In the genomic region with DNA sequence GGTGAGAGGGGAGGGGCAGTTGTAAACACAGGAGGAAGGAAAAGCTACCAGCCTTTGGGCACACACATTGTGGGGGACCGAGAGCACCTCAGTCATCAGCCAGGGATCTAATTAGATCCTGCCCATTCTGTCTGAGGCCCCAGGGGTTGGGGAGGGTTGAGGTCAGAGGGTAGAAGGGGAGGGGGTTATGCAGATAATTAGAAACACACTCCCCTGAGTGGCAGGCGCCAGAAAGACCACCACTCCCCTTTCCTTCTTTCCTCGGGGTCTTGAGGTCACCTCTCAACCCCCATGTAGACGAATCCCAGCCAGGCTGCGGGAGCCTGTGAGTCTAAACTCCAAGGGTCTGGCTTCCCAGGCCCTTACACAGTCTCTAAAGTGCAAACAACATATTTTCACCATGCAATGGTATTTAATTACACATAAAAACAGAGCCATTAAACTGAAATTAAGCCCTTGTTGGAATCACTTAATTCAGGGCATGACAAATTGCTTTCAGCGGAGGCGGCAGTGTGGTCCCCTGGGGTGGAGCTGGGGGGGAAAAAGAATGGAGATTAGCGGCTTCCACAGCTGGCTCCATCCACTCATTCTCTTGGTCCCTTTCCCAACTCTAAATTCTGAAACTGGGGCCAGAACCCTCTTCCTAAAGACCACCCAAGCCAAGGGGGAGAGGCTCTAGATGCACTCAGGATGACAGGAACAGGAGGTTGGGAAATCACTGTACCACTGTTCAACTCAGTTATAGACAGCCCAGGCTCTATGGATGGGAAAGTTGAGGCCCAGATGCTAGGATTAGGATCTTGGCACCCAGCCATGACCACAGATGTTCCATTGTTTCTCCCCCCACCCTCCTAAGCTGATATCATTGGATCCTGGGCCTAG, we compare ENCODE assay signal across 10 mouse cellular contexts. TPM values are rescaled to one million over a fixed set of nuclear protein-coding genes. Genes with fewer than 3 reads are reported as not detected.
A peak's percentile ranks its signal among the peaks of the same experiment; 100 is the strongest.
DNase-seq lines count a peak whose midpoint lies in the region; ATAC-seq lines count a peak whose summit lies in the region.
"Had no signal": no experiment of that assay in that cellular context is flagged by ENCODE, and none has a peak within 500 bp of the region (broad histone marks: within the 10 kb centered on the region; RNA-seq: fewer than 3 reads in every experiment).

No protein-coding gene starts in this region.

- H3K36me3 ChIP-seq in kidney, embryonic 14.5 days (ENCODE audit: control insufficient read depth, insufficient read depth, low read length) = peaks cover 25% of the 10 kb centered on the region
- peaks cover 15% of the 10 kb centered on the region for H3K36me3 ChIP-seq in intestine, embryonic 15.5 days

- H3K27ac ChIP-seq in kidney, embryonic 14.5 days (ENCODE audit: low read depth, low read length) = peak overlapping the region; percentile 73; the same call in 1 of the 2 replicates
- peak overlapping the region; percentile 62 for H3K27ac ChIP-seq in intestine, embryonic 15.5 days

- H3K4me3 ChIP-seq in kidney, embryonic 14.5 days (ENCODE audit: low read length) = no peak overlapping the region
- H3K4me3 ChIP-seq in intestine, embryonic 15.5 days (replicated peaks) = no peak overlapping the region

- peak; percentile 61 for ATAC-seq in kidney, embryonic 14.5 days (ENCODE audit: low FRiP score, low TSS enrichment)
- peak; percentile 59 for ATAC-seq in intestine, embryonic 15.5 days
- ATAC-seq in CD4-positive, CD25-positive, alpha-beta regulatory T cell, adult 4 months = no peak

- H3K9ac ChIP-seq in kidney, embryonic 14.5 days (ENCODE audit: low read depth, low read length) = no peak overlapping the region
- H3K9ac ChIP-seq in intestine, embryonic 15.5 days = no peak overlapping the region

- DNase-seq in kidney, adult 18-20 months = no peak
- DNase-seq in brain, adult 2 months (ENCODE audit: low read depth, low spot score) = peak; percentile 23
- peak; percentile 61 for DNase-seq in gastrocnemius, postnatal 14 days
- DNase-seq in adrenal gland, adult 2 months = no peak
- no peak for DNase-seq in left cerebral cortex, adult 8-10 months (ENCODE audit: low spot score in 2 of 2)
- DNase-seq: spleen, adult 18-20 months had no signal

- intact Hi-C loops in gastrocnemius, postnatal 14 days (cut with DNase I; ENCODE audit: low total_unique reads) = no loop called here

- H3K27me3 ChIP-seq in kidney, embryonic 14.5 days (ENCODE audit: control insufficient read depth, insufficient read depth, low read length) = no peaks in the 10 kb centered on the region
- no peaks in the 10 kb centered on the region for H3K27me3 ChIP-seq in intestine, embryonic 15.5 days (replicated peaks)

- no peak overlapping the region for H3K4me2 ChIP-seq in kidney, embryonic 14.5 days (replicated peaks; ENCODE audit: low read depth, low read length)
- H3K4me2 ChIP-seq in intestine, embryonic 15.5 days (replicated peaks) = no peak overlapping the region

- H3K4me1 ChIP-seq in kidney, embryonic 14.5 days (ENCODE audit: control insufficient read depth, insufficient read depth, low read length) = peaks cover 11% of the 10 kb centered on the region; the same call in 1 of the 2 replicates
- H3K4me1 ChIP-seq in intestine, embryonic 15.5 days (replicated peaks) = peaks cover 12% of the 10 kb centered on the region

- 6% methylated on average over 8 of the region's 8 CpGs for WGBS in kidney, embryonic 14.5 days
- WGBS in intestine, embryonic 15.5 days = 21% methylated on average over 8 of the region's 8 CpGs

- H3K9me3 ChIP-seq in kidney, embryonic 14.5 days (ENCODE audit: control insufficient read depth, low read length) = no peaks in the 10 kb centered on the region; the same call in 1 of the 2 replicates
- no peaks in the 10 kb centered on the region for H3K9me3 ChIP-seq in intestine, embryonic 15.5 days

RNA-seq across cellular contexts. Expression of a gene that starts 14.8 kb away (rescaled TPM):
- 421 and 542 TPM in 2 replicates for polyA plus RNA-seq in kidney, embryonic 14.5 days (2014; fragmentation: Nextera tagmentation; extraction: Ambion mirVana)
- total RNA-seq in gastrocnemius, postnatal 14 days (2021) = 100 to 1,000 TPM in 1 of 2 experiments, 10 to 100 TPM in 1; 76.9 to 104 TPM
- polyA plus RNA-seq in intestine, embryonic 15.5 days (2015; fragmentation: Nextera tagmentation; extraction: Ambion mirVana) = 426 and 441 TPM in 2 replicates
- 100 to 1,000 TPM in 1 of 2 experiments, 10 to 100 TPM in 1; 93.9 to 147 TPM for total RNA-seq in adrenal gland, adult 2 months (2021)
- 144 and 247 TPM in 2 replicates for polyA plus RNA-seq in adrenal gland, adult 2 months (2012; rRNA removed)
- 10 to 100 TPM; 12.6 to 20.7 TPM for polyA plus RNA-seq in CD4-positive, CD25-positive, alpha-beta regulatory T cell, adult 4 months (2017; shearing (Covaris generic))
- 10 to 100 TPM; 66.1 to 77.1 (median 71.3) TPM for total RNA-seq in left cerebral cortex, adult 8-10 months (2022)

RNA-seq across cellular contexts. Expression of a gene that starts 31.8 kb away (rescaled TPM):
- polyA plus RNA-seq in kidney, embryonic 14.5 days (2014; fragmentation: Nextera tagmentation; extraction: Ambion mirVana) = 284 and 300 TPM in 2 replicates
- total RNA-seq in gastrocnemius, postnatal 14 days (2021) = 10 to 100 TPM; 13.8 to 16.9 TPM
- polyA plus RNA-seq in intestine, embryonic 15.5 days (2015; fragmentation: Nextera tagmentation; extraction: Ambion mirVana) = 183 and 194 TPM in 2 replicates
- 1 to 10 TPM; 4.1 to 8.1 TPM for total RNA-seq in adrenal gland, adult 2 months (2021)
- polyA plus RNA-seq in adrenal gland, adult 2 months (2012; rRNA removed) = 0.28 and 0.29 TPM in 2 replicates
- polyA plus RNA-seq in CD4-positive, CD25-positive, alpha-beta regulatory T cell, adult 4 months (2017; shearing (Covaris generic)) = 10 to 100 TPM; 39.6 to 58.8 TPM
- 1 to 10 TPM in 3 of 4 experiments, under 1 TPM in 1; 0.94 to 2.5 (median 1.4) TPM for total RNA-seq in left cerebral cortex, adult 8-10 months (2022)

RNA-seq across cellular contexts. Expression of a gene that starts 33.3 kb away (rescaled TPM):
- polyA plus RNA-seq in kidney, embryonic 14.5 days (2014; fragmentation: Nextera tagmentation; extraction: Ambion mirVana) = 0.11 and 0.20 TPM in 2 replicates
- total RNA-seq in gastrocnemius, postnatal 14 days (2021) = under 1 TPM in 1 of 2 experiments, not detected in 1; 0.10 TPM
- 0.58 and 0.93 TPM in 2 replicates for polyA plus RNA-seq in intestine, embryonic 15.5 days (2015; fragmentation: Nextera tagmentation; extraction: Ambion mirVana)
- total RNA-seq in adrenal gland, adult 2 months (2021) = under 1 TPM; 0.31 to 0.58 TPM
- 0.45 and 1.5 TPM in 2 replicates for polyA plus RNA-seq in adrenal gland, adult 2 months (2012; rRNA removed)
- under 1 TPM in 1 of 2 experiments, not detected in 1; 0.35 TPM for polyA plus RNA-seq in CD4-positive, CD25-positive, alpha-beta regulatory T cell, adult 4 months (2017; shearing (Covaris generic))
- total RNA-seq in left cerebral cortex, adult 8-10 months (2022) = under 1 TPM; 0.22 to 0.72 (median 0.44) TPM
- total RNA-seq: gastrocnemius, postnatal 36 days had no signal

Comparison
In these comparisons a context has a peak if more than half of its experiments do, and no peak if none do; other contexts are left out.
1. DNase-seq: peak in brain, adult 2 months (single experiment) and gastrocnemius, postnatal 14 days (single experiment); none in kidney, adult 18-20 months (single experiment), adrenal gland, adult 2 months (single experiment) and left cerebral cortex, adult 8-10 months (0 of 2).
2. RNA of a gene that starts 31.8 kb away (polyA plus RNA-seq): 284 to 300 TPM in kidney, embryonic 14.5 days, 183 to 194 TPM in intestine, embryonic 15.5 days and 39.6 to 58.8 TPM in CD4-positive, CD25-positive, alpha-beta regulatory T cell, adult 4 months; 0.28 to 0.29 TPM in adrenal gland, adult 2 months; every median in the first group is over 10 times any median in the second.